Mouse (Mus musculus): ENCODE measurements around the gene Gas6. TPM values are rescaled to one million over a fixed set of nuclear protein-coding genes. Genes with fewer than 3 reads are reported as not detected.

The Gas6 gene
- polyA plus RNA-seq, 1 experiment from 2014 or later: 101 TPM

DNA sequence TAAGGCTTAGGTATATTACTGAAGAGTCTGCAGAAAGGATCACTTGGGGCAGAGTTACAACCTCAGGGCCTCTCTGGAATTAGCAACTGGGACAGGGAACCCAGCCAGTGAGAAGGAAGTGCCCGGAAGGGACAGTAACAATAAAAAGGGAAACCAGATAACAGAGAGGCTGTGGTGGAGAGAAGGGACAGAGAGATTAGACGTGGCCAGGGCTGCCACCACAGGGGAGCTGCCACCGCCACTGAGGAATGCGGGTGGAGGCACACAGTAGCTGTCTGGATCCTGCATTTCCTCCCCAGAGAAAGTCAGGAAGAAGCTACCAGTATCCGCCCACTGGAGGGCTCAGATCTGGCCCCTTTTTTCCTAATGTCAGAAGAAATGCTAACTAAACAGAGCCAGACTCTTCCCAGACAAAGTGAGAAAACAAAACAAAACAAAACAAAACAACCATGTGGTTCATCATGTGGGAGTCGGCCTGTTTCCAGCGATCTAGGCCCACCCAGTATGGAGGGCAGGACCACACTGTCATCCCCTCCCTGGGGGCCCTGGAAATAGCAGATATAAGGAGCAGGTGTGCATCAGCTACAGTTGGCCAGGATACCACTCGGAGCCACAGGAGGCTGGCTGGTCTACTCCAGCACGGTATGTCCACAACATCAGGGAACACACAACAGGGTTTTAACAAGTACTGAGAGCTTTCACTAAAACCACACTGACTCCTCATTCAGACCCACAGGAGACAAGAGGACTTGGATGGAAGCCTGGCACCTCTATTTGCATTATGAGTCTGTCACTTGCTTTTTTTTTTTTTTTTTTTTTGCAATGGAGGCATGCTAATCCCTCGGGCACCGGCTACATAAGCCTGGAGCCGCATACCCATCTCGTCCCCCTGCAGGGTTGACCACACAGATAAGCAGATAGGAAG, 4.0 kb downstream of the Gas6 start:
- no peak for ATAC-seq
- TF ChIP-seq CTCF (IDR thresholded peaks at IDR 0.05): no peak
- POLR2A ChIA-PET: interaction anchor here (0.5 kb wide), 1 partner anchor 19 kb away, joined by 3 read pairs; no protein-coding TSS in a partner anchor
- no peaks in the 10 kb centered on the region for H3K27me3 ChIP-seq
- CTCF ChIA-PET: interaction anchor here (1.3 to 2.1 kb wide), 2 partner anchors 8 to 14 kb away, joined by 4 to 6 read pairs; no protein-coding TSS in a partner anchor
- in situ Hi-C loops (cut with MboI; ENCODE audit: low pct_unique_long_range_greater_than_20kb): loop anchor here (10.0 kb wide), 1 partner anchor 55 kb away; no protein-coding TSS in a partner anchor
- DNase-seq (ENCODE audit: low read depth, low spot score): no peak

GRCm38 (mm10) chr8:13489351-13489750, 4.9 kb downstream of the Gas6 start:
- no peak for TF ChIP-seq CTCF (IDR thresholded peaks at IDR 0.05)
- no peaks in the 10 kb centered on the region for H3K27me3 ChIP-seq
- ATAC-seq (no peak), DNase-seq (ENCODE audit: low read depth, low spot score) (no peak)
- ChIA-PET CTCF (interaction anchor here (1.2 kb wide), 1 partner anchor 27 kb away, joined by 4 read pairs; no protein-coding TSS in a partner anchor), POLR2A (no interaction called here)
- in situ Hi-C loops (cut with MboI; ENCODE audit: low pct_unique_long_range_greater_than_20kb): no loop called here

DNA sequence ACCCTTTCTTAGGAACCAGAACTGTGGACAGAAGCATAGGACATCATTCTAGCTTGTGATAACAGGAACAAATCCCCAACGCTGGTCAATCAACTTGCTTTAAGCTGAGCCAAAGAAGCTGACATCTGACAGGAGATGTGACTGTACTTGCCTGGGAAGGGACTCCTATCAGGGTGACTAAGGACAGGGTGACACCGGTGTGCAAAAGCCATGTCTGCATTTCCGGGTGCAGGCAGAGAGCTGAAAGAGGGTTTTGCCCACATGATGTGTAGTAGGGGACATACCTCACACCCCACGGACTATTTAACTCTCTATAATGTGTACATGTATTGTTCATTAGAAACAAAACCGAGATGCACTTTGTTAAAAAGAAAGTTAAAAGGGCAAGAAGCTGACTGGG, 11.1 kb downstream of the Gas6 start:
- POLR2A ChIA-PET: no interaction called here
- no peaks in the 10 kb centered on the region for H3K27me3 ChIP-seq
- in situ Hi-C loops (cut with MboI; ENCODE audit: low pct_unique_long_range_greater_than_20kb): no loop called here
- DNase-seq (ENCODE audit: low read depth, low spot score) (no peak), ATAC-seq (no peak)
- CTCF ChIA-PET: interaction anchor here (1.1 kb wide), 1 partner anchor 20 kb away, joined by 3 read pairs; no protein-coding TSS in a partner anchor
- TF ChIP-seq CTCF (IDR thresholded peaks at IDR 0.05): no peak

DNA sequence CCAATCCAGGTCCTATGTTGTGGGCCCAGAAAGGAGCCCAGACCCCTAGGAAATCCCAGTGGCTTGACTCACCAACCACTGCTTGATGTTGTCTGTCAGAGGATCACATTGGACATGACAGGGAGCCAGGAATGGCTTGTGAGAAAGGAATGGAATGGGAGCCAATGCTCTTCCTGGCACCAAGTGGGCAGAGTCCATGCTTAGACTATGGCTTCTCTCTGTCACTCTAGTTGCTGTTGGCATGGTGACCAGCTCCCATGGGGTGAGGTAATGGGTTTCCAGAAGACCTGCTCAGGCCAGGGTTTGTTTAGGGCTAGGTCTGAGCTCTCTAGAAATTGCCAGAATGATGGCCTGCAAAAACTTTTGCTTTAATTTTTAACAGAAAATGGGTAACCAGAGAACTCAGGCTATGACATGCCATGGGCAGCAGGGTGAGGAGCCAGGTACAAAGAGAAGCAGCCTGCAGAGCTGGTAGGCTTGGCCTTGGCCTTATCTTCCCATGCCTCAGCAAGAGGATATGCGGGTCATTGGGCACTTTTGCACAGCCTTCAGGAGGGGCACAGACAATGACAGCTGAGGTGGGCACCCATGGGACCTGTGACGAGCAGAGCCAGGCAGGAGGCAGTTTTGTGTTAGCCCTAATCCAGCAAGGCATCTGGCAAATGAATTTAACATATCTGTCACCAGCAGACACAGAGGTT, 12.0 kb downstream of the Gas6 start:
- in situ Hi-C loops (cut with MboI; ENCODE audit: low pct_unique_long_range_greater_than_20kb): no loop called here
- CTCF ChIA-PET: interaction anchor here (1.1 to 2.2 kb wide), 2 partner anchors 9 to 11 kb away, joined by 4 to 6 read pairs; no protein-coding TSS in a partner anchor
- POLR2A ChIA-PET: no interaction called here
- ATAC-seq (peak; percentile 36), DNase-seq (ENCODE audit: low read depth, low spot score) (no peak)
- H3K27me3 ChIP-seq: no peaks in the 10 kb centered on the region
- TF ChIP-seq CTCF (IDR thresholded peaks at IDR 0.05): no peak

- DNase-seq (ENCODE audit: low read depth, low spot score) (no peak), ATAC-seq (no peak)
- ChIA-PET CTCF (interaction anchor here (1.1 to 2.2 kb wide), 2 partner anchors 10 to 11 kb away, joined by 4 to 6 read pairs; no protein-coding TSS in a partner anchor), POLR2A (no interaction called here)
- in situ Hi-C loops (cut with MboI; ENCODE audit: low pct_unique_long_range_greater_than_20kb): no loop called here
- no peak for TF ChIP-seq CTCF (IDR thresholded peaks at IDR 0.05)
- H3K27me3 ChIP-seq: no peaks in the 10 kb centered on the region
These were observed 12.7 kb downstream of the Gas6 start for GRCm38 (mm10) chr8:13481596-13481995.

- no peak for DNase-seq (ENCODE audit: low read depth, low spot score)
- ChIA-PET CTCF (interaction anchor here (2.2 kb wide), 1 partner anchor 10 kb away, joined by 6 read pairs; no protein-coding TSS in a partner anchor), POLR2A (no interaction called here)
- in situ Hi-C loops (cut with MboI; ENCODE audit: low pct_unique_long_range_greater_than_20kb): no loop called here
- TF ChIP-seq CTCF (IDR thresholded peaks at IDR 0.05): no peak
- no peak for ATAC-seq
- H3K27me3 ChIP-seq: no peaks in the 10 kb centered on the region
These were observed 13.2 kb downstream of the Gas6 start for GRCm38 (mm10) chr8:13481089-13481554.

GRCm38 (mm10) chr8:13475892-13476291, 18.4 kb downstream of the Gas6 start:
- in situ Hi-C loops (cut with MboI; ENCODE audit: low pct_unique_long_range_greater_than_20kb): no loop called here
- no peaks in the 10 kb centered on the region for H3K27me3 ChIP-seq
- ChIA-PET CTCF (interaction anchor here (2.2 to 2.4 kb wide), 2 partner anchors 14 to 15 kb away, joined by 6 read pairs; no protein-coding TSS in a partner anchor), POLR2A (no interaction called here)
- no peak for TF ChIP-seq CTCF (IDR thresholded peaks at IDR 0.05)
- no peak for ATAC-seq
- no peak for DNase-seq (ENCODE audit: low read depth, low spot score)

GRCm38 (mm10) chr8:13472284-13472683, 22.0 kb downstream of the Gas6 start:
- TF ChIP-seq CTCF (IDR thresholded peaks at IDR 0.05): no peak
- ATAC-seq (no peak), DNase-seq (ENCODE audit: low read depth, low spot score) (no peak)
- H3K27me3 ChIP-seq: no peaks in the 10 kb centered on the region
- ChIA-PET CTCF (interaction anchor here (0.9 to 1.0 kb wide), 2 partner anchors 13 to 15 kb away, joined by 3 to 4 read pairs; no protein-coding TSS in a partner anchor), POLR2A (interaction anchor here (0.8 kb wide), 1 partner anchor 31 kb away, joined by 3 read pairs; no protein-coding TSS in a partner anchor)
- in situ Hi-C loops (cut with MboI; ENCODE audit: low pct_unique_long_range_greater_than_20kb): no loop called here

DNA sequence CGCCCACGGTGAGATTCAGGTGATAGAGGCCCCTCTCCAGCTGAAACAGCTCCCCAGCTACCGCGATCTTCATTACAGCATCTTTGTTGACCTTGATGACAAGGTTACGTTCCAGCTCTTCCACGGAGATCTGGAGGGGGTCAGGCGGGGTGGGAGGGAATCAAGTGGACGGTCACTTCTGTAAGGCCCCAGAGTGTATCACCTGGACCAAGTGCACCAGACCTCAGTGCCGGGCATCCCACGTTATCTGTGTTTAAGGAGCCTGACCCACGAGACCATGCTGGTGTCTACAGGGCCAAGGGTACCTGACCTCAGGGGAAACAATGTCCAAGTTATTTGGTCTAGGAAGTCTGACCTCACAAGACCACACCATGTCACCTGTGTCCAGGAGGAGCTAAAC, 22.8 kb downstream of the Gas6 start:
- no peak for DNase-seq (ENCODE audit: low read depth, low spot score)
- ChIA-PET CTCF (interaction anchor here (1.1 to 1.5 kb wide), 3 partner anchors 10 to 16 kb away, joined by 4 to 6 read pairs (median 5); no protein-coding TSS in a partner anchor), POLR2A (interaction anchor here (0.6 kb wide), 1 partner anchor 19 kb away, joined by 3 read pairs; no protein-coding TSS in a partner anchor)
- no peaks in the 10 kb centered on the region for H3K27me3 ChIP-seq
- in situ Hi-C loops (cut with MboI; ENCODE audit: low pct_unique_long_range_greater_than_20kb): no loop called here
- TF ChIP-seq CTCF (IDR thresholded peaks at IDR 0.05): no peak
- no peak for ATAC-seq

DNA sequence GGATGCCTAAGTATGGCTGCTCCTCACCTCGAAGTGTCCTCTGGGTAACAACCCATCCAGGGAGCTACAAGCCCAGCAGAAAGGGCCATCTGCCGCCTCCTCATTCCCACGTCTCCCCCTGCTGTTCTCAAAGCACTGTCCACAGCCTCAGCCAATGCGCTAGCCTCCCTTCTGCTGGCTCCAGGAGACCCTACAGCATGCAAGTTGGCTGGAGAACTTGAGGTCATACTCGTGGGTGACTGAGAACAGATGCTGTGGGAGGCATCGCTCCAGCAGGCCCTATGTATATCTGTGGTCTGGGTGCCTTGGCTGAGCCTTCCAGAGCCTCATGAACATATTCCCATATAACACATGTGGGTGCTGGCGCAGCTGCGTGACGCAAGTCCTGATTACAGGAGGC, 25.6 kb downstream of the Gas6 start:
- H3K27me3 ChIP-seq: no peaks in the 10 kb centered on the region
- ATAC-seq (no peak), DNase-seq (ENCODE audit: low read depth, low spot score) (no peak)
- POLR2A ChIA-PET: no interaction called here
- no peak for TF ChIP-seq CTCF (IDR thresholded peaks at IDR 0.05)
- CTCF ChIA-PET: no interaction called here
- in situ Hi-C loops (cut with MboI; ENCODE audit: low pct_unique_long_range_greater_than_20kb): loop anchor here (5.0 kb wide), 1 partner anchor 74 kb away; no protein-coding TSS in a partner anchor
